Mouse (Mus musculus): ENCODE data around the gene Bank1.

DNA sequence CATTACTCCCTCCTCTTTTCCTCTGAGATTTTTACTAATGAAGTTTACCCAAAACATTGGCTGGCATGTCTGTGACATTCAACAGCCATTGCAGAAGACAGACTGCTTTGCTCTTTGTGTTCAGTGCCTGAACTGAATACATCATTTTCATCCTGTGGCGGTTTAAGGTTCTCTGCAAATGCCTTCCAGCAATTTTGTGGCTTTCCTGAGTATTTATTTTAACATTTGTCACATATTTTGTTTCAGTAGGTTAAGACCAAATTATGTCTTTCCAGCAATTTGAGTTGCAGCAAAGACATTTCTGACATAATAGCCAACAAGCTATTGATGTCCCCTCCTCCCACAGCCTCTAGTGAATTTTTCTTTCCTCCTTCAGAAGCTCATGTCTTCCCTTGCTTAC, 170.3 kb downstream of the Bank1 start:
- TF ChIP-seq TAL1 (IDR thresholded peaks at IDR 0.05; ENCODE audit: low read length) (no peak), GATA1 (IDR thresholded peaks at IDR 0.05; ENCODE audit: low read length) (no peak)

Data from erythroblast, embryonic 14.5 days (primary cell).